ENCODE assay signal across 7 mouse cellular contexts in the genomic region with DNA sequence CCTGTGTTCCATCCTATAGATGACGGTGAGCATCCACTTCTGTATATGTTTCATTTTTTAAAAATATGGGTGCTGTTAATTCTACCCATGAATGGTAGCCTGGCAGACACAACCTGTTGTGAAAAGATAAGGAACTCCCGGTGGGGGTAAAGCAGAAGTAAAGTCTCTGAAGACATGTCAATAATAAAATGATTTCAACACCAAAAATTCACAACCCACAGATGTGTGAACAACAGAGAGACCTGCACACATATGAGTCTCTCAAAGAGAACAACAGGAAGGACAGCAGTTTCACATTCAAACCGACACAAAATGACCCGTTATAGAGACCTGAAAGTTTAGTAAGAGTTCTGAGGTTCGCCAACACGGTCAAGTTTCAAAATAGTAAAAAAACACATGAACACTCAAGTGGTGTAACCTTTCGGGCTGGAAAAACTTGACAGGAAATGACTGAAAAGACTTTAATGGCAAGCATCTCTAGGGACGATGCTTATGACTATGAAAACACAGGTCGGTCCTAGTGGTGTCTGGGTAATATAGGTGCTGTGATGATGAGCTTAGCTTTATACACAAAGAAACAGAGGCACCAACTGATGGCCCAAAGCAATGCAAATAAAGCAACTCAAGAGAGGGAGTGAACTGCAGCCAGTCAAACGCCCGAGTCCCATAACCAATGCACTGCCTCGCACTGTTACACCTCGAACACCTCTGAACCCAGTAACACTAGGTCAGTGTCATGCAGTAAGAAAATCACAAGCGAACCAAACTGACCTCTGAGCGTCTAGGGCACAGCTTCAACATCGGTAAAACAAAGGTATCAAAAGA. TPM values are rescaled to one million over a fixed set of nuclear protein-coding genes. Genes with fewer than 3 reads are reported as not detected.
DNase-seq lines count a peak whose midpoint lies in the region; ATAC-seq and TF ChIP-seq lines count a peak whose summit lies in the region.

No protein-coding gene starts in this region.

- H3K4me1 ChIP-seq in ES-Bruce4 (ENCODE audit: control insufficient read depth, insufficient read depth, low read length) = no peaks in the 10 kb centered on the region
- 0 out of 2 replicates have a peak, but pooled peaks cover 7% of the 10 kb centered on the region for H3K4me1 ChIP-seq in forebrain, postnatal 0 days (ENCODE audit: insufficient read depth)
- peaks cover 19% of the 10 kb centered on the region for H3K4me1 ChIP-seq in liver, embryonic 16.5 days (ENCODE audit: control insufficient read depth, low read depth, low read length)

- DNase-seq in forebrain, postnatal 0 days = no peak
- no peak for DNase-seq in right cerebral cortex, postnatal 4 days
- DNase-seq in adrenal gland, adult 2 months = no peak
- no peak for DNase-seq in thymus, postnatal 4 days

- H3K79me2 ChIP-seq in C2C12 (ENCODE audit: control insufficient read depth, insufficient read depth) = peaks cover 85% of the 10 kb centered on the region

- no peak for TF ChIP-seq POLR2A in ES-Bruce4 (IDR thresholded peaks at IDR 0.05; ENCODE audit: insufficient read depth, low read length)

- TF ChIP-seq CTCF in C2C12 (IDR thresholded peaks at IDR 0.05; ENCODE audit: control insufficient read depth, insufficient read depth, insufficient read length) = no peak
- no peak for TF ChIP-seq CTCF in ES-Bruce4 (IDR thresholded peaks at IDR 0.05; ENCODE audit: low read depth, low read length)
- no peak for TF ChIP-seq CTCF in forebrain, postnatal 0 days (IDR thresholded peaks at IDR 0.05; ENCODE audit: low read depth)

- H3K27me3 ChIP-seq in C2C12 (ENCODE audit: control insufficient read depth, insufficient read depth, insufficient read length) = no peaks in the 10 kb centered on the region
- H3K27me3 ChIP-seq in ES-Bruce4 (ENCODE audit: control insufficient read depth, insufficient read depth, low read length, poor library complexity, severe bottlenecking) = no peaks in the 10 kb centered on the region
- no peaks in the 10 kb centered on the region for H3K27me3 ChIP-seq in forebrain, postnatal 0 days (ENCODE audit: insufficient read depth, low read length)
- no peaks in the 10 kb centered on the region for H3K27me3 ChIP-seq in liver, embryonic 16.5 days (ENCODE audit: control insufficient read depth, insufficient read depth, low read depth, low read length)

- no peak for TF ChIP-seq EP300 in ES-Bruce4 (IDR thresholded peaks at IDR 0.05; ENCODE audit: insufficient read depth, low read depth, low read length)

- H3ac ChIP-seq in C2C12 (ENCODE audit: control insufficient read depth, insufficient read length, low read depth) = peak overlapping the region; percentile 6

- 84% methylated on average over 16 of the region's 16 CpGs for WGBS in forebrain, postnatal 0 days
- WGBS in liver, embryonic 16.5 days (ENCODE audit: insufficient replicate concordance) = 33% methylated on average over 16 of the region's 16 CpGs

- ATAC-seq in forebrain, postnatal 0 days = no peak
- peak; percentile 64 for ATAC-seq in liver, embryonic 16.5 days (ENCODE audit: low read depth)

- H3K4me2 ChIP-seq in forebrain, postnatal 0 days (ENCODE audit: low read depth) = peak overlapping the region; percentile 89
- H3K4me2 ChIP-seq in liver, embryonic 16.5 days (ENCODE audit: low read depth, low read length) = peak overlapping the region; percentile 70

- H3K9ac ChIP-seq in ES-Bruce4 (ENCODE audit: low read depth, poor library complexity, severe bottlenecking) = 0 out of 2 replicates have a peak overlapping the region, but pooled peaks have one; percentile 86
- H3K9ac ChIP-seq in forebrain, postnatal 0 days = no peak overlapping the region
- H3K9ac ChIP-seq in liver, embryonic 16.5 days (ENCODE audit: low read depth, low read length) = peak overlapping the region; percentile 91

- no peak overlapping the region for H3K27ac ChIP-seq in ES-Bruce4 (ENCODE audit: insufficient read depth, low read length)
- no peak overlapping the region for H3K27ac ChIP-seq in forebrain, postnatal 0 days (ENCODE audit: low read depth, low read length)
- H3K27ac ChIP-seq in liver, embryonic 16.5 days (ENCODE audit: low read length) = peak overlapping the region; percentile 80

- H3K79me3 ChIP-seq in C2C12 (ENCODE audit: low read depth) = peaks cover 37% of the 10 kb centered on the region

- H3K9me3 ChIP-seq in ES-Bruce4 (replicated peaks; ENCODE audit: control insufficient read depth, insufficient read depth, low read length, poor library complexity, severe bottlenecking) = no peaks in the 10 kb centered on the region
- H3K9me3 ChIP-seq in forebrain, postnatal 0 days (ENCODE audit: low read length) = no peaks in the 10 kb centered on the region
- H3K9me3 ChIP-seq in liver, embryonic 16.5 days (replicated peaks; ENCODE audit: control insufficient read depth, low read length) = no peaks in the 10 kb centered on the region

- H3K36me3 ChIP-seq in C2C12 (ENCODE audit: control insufficient read depth, insufficient read depth) = peaks cover 20% of the 10 kb centered on the region
- peaks cover 12% of the 10 kb centered on the region for H3K36me3 ChIP-seq in ES-Bruce4 (ENCODE audit: control insufficient read depth, insufficient read depth, low read length, poor library complexity, severe bottlenecking)
- H3K36me3 ChIP-seq in forebrain, postnatal 0 days (ENCODE audit: insufficient read depth) = peaks cover 14% of the 10 kb centered on the region
- peaks cover 16% of the 10 kb centered on the region for H3K36me3 ChIP-seq in liver, embryonic 16.5 days (ENCODE audit: control insufficient read depth, insufficient read depth)

- H3K4me3 ChIP-seq in C2C12 (ENCODE audit: insufficient read depth, poor library complexity, severe bottlenecking) = peak overlapping the region; percentile 98
- H3K4me3 ChIP-seq in ES-Bruce4 (ENCODE audit: low read depth, low read length) = no peak overlapping the region
- peak overlapping the region; percentile 73 for H3K4me3 ChIP-seq in forebrain, postnatal 0 days (ENCODE audit: low read depth, low read length)
- peak overlapping the region; percentile 84 for H3K4me3 ChIP-seq in liver, embryonic 16.5 days (ENCODE audit: low read depth, low read length)

TF ChIP-seq in C2C12, 6 proteins besides CTCF, POLR2A, EP300 and RAD21:
- TF ChIP-seq MYOD1 (IDR thresholded peaks at IDR 0.05; ENCODE audit: control insufficient read depth, insufficient read length, low read depth) (no peak), USF1 (IDR thresholded peaks at IDR 0.05; ENCODE audit: low read depth) (no peak), MYOG (IDR thresholded peaks at IDR 0.05; ENCODE audit: control insufficient read depth, extremely low read depth, insufficient read length) (no peak), MAX (IDR thresholded peaks at IDR 0.05) (no peak), CEBPB (IDR thresholded peaks at IDR 0.05; ENCODE audit: low read depth) (no peak), FOSL1 (IDR thresholded peaks at IDR 0.05; ENCODE audit: insufficient read depth, low read length, poor library complexity, severe bottlenecking) (no peak)

RNA-seq across cellular contexts. Expression of a gene that starts 1.7 kb away (rescaled TPM):
- polyA plus RNA-seq in C2C12 (2012; fragmentation: generic; extraction: Trizol) (115 TPM), ES-Bruce4 (2011; ENCODE audit: insufficient read depth, insufficient read length, low read depth, missing spikeins) (173 and 179 TPM in 2 replicates)
- 38.6 and 44.5 TPM in 2 replicates for total RNA-seq in forebrain, postnatal 0 days (2014; rRNA removed)
- 92.9 and 112 TPM in 2 replicates for polyA plus RNA-seq in forebrain, postnatal 0 days (2015; fragmentation: Nextera tagmentation; extraction: Ambion mirVana)
- polyA plus RNA-seq in liver, embryonic 16.5 days (2015; fragmentation: Nextera tagmentation; extraction: Ambion mirVana) = 71.0 and 75.4 TPM in 2 replicates
- total RNA-seq in adrenal gland, adult 2 months (2021) = 100 to 1,000 TPM in 1 of 2 experiments, 10 to 100 TPM in 1; 89.4 to 117 TPM
- polyA plus RNA-seq in adrenal gland, adult 2 months (2012; rRNA removed) = 10.6 and 10.9 TPM in 2 replicates

RNA-seq across cellular contexts. Expression of a gene that starts 1.7 kb away (rescaled TPM):
- polyA plus RNA-seq in C2C12 (2012; fragmentation: generic; extraction: Trizol) (9.9 TPM), ES-Bruce4 (2011; ENCODE audit: insufficient read depth, insufficient read length, low read depth, missing spikeins) (30.7 and 32.3 TPM in 2 replicates)
- total RNA-seq in forebrain, postnatal 0 days (2014; rRNA removed) = 81.6 and 96.9 TPM in 2 replicates
- 26.5 and 32.8 TPM in 2 replicates for polyA plus RNA-seq in forebrain, postnatal 0 days (2015; fragmentation: Nextera tagmentation; extraction: Ambion mirVana)
- 15.1 and 16.5 TPM in 2 replicates for polyA plus RNA-seq in liver, embryonic 16.5 days (2015; fragmentation: Nextera tagmentation; extraction: Ambion mirVana)
- 10 to 100 TPM; 29.6 to 33.5 TPM for total RNA-seq in adrenal gland, adult 2 months (2021)
- 19.1 and 20.2 TPM in 2 replicates for polyA plus RNA-seq in adrenal gland, adult 2 months (2012; rRNA removed)

RNA-seq across cellular contexts. Expression of a gene that starts 27.1 kb away (rescaled TPM):
- polyA plus RNA-seq in C2C12 (2012; fragmentation: generic; extraction: Trizol) = 16.6 TPM
- 103 and 105 TPM in 2 replicates for polyA plus RNA-seq in ES-Bruce4 (2011; ENCODE audit: insufficient read depth, insufficient read length, low read depth, missing spikeins)
- 51.2 and 59.6 TPM in 2 replicates for total RNA-seq in forebrain, postnatal 0 days (2014; rRNA removed)
- polyA plus RNA-seq in forebrain, postnatal 0 days (2015; fragmentation: Nextera tagmentation; extraction: Ambion mirVana) = 17.3 and 23.4 TPM in 2 replicates
- polyA plus RNA-seq in liver, embryonic 16.5 days (2015; fragmentation: Nextera tagmentation; extraction: Ambion mirVana) = 5.8 and 6.5 TPM in 2 replicates
- total RNA-seq in adrenal gland, adult 2 months (2021) = 10 to 100 TPM; 37.6 to 49.2 TPM
- 12.7 and 23.7 TPM in 2 replicates for polyA plus RNA-seq in adrenal gland, adult 2 months (2012; rRNA removed)
